Mouse (Mus musculus): ENCODE data around the gene Xpo6. TPM values are rescaled to one million over a fixed set of nuclear protein-coding genes. Genes with fewer than 3 reads are reported as not detected.

The Xpo6 gene
- total RNA-seq, 1 experiment from 2014 or later, result 76.0 TPM

DNA sequence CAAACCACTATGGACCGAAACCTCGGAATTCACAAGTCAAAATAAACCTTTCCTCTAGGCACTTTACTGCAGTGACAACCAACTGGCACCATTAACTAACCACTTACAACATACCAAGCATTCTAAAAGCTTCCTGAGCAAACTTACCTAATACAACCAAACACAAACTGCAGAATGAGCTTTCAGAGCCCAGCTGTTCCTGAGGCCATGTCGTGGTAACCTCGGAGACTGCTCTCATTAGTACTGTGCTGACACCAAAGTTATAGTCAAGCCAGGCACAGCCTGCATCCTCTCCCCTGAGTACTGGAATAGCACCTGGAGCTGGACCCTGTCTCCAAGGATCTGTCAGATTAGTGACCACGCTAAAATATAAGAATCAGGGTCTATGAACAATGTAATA lies 62.5 kb downstream of the Xpo6 start:
- no peak for ATAC-seq (replicated peaks; ENCODE audit: low read depth, poor library complexity, severe bottlenecking)

GRCm38 (mm10) chr7:126135391-126135790 lies 64.9 kb downstream of the Xpo6 start:
- peak; percentile 31; the same call in 1 of the 2 replicates for ATAC-seq (replicated peaks; ENCODE audit: low read depth, poor library complexity, severe bottlenecking)

- ATAC-seq (replicated peaks; ENCODE audit: low read depth, poor library complexity, severe bottlenecking), result peak; percentile 94
Measured at GRCm38 (mm10) chr7:126134634-126135321, 65.5 kb downstream of the Xpo6 start.

- ATAC-seq (replicated peaks; ENCODE audit: low read depth, poor library complexity, severe bottlenecking), result no peak
Measured at GRCm38 (mm10) chr7:126127673-126128072, 72.6 kb downstream of the Xpo6 start.

- ATAC-seq (replicated peaks; ENCODE audit: low read depth, poor library complexity, severe bottlenecking), result 0 out of 2 replicates have a peak, but pooled peaks have one; percentile 22
Measured at GRCm38 (mm10) chr7:126126502-126126901, 73.8 kb downstream of the Xpo6 start.

DNA sequence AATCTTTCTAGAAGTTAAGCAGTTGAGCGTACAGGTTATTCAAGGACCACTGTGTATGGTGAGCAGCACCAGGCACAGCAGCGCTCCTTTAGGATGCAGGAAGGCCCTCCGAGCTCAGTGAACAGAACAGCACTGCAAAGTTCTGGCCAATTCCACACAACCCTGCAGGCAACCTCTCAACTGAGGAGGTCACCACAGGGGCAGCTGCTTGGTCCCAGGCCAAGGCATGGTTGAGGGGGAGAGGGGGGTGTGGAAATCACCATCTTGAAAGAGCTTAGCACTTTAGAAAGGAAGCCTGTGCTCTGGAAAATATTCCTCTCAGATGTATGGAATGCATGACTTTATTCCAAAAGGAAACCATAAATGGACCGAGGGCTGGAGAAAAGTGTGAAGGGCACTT lies 78.8 kb downstream of the Xpo6 start:
- ATAC-seq (replicated peaks; ENCODE audit: low read depth, poor library complexity, severe bottlenecking), result no peak

DNA sequence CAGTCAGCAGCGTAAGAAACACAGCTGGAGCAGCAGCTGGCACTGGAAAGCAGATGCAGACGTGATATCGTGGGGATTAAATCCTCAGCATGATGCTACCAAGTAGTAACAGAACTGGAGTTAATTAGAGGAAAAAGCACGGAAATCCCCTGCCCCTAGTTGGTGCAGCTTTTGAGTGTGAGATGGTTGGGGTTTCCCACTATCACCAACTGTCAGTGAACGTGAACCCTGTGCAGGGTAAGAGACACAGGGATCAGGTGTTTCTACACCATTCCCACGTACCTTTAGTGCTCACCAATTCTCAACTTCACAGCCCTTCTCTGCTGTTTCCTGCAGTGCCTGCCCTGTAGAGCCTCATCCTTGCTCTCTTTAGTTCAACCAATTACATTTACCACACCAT lies 80.5 kb downstream of the Xpo6 start:
- ATAC-seq (replicated peaks; ENCODE audit: low read depth, poor library complexity, severe bottlenecking), result no peak

GRCm38 (mm10) chr7:126113263-126113662 lies 87.0 kb downstream of the Xpo6 start:
- ATAC-seq (replicated peaks; ENCODE audit: low read depth, poor library complexity, severe bottlenecking), result no peak

GRCm38 (mm10) chr7:126111230-126111629 lies 89.1 kb downstream of the Xpo6 start:
- ATAC-seq (replicated peaks; ENCODE audit: low read depth, poor library complexity, severe bottlenecking), result no peak

DNA sequence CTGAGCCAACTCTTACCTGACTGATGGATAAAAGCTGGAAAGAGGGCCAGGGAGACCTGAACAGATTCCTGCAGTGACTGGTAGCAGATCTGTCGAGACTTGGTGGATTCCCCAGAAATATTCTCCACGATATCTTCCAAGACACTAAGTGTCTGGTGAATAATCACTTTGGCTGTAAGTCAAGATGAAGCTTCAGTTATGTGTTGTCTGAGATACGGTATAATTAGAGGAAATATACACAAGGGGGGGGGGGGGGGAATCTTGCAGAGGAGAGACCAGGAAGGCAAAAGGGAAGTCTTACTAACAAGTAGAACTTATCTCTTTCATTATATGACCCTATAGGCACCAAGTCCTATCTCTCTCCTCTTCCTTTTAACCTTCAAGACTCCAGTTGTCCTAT lies 90.4 kb downstream of the Xpo6 start:
- no peak for ATAC-seq (replicated peaks; ENCODE audit: low read depth, poor library complexity, severe bottlenecking)

DNA sequence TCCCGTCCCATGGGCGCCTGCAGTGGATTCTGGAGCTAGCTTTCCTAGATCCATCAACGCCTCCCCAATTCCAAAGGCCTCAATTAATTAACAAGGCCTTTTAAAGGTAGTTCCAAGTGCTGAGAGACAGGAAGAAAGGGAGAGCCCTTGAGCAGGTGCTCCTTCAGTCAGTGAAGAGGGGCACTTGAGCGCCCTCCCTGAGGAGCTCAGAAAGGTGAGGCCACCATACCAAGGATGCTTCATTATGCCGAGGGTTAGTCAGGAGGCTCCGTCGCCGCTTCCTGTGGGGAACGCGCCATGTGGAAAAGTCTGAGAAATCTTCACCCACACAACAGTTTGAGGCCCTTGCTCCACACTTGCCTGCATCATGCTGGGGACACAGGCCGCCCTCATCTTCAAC lies 99.9 kb downstream of the Xpo6 start:
- ATAC-seq (replicated peaks; ENCODE audit: low read depth, poor library complexity, severe bottlenecking), result no peak

- ATAC-seq (replicated peaks; ENCODE audit: low read depth, poor library complexity, severe bottlenecking), result no peak
Measured at GRCm38 (mm10) chr7:126099835-126100234, 100.5 kb downstream of the Xpo6 start.

DNA sequence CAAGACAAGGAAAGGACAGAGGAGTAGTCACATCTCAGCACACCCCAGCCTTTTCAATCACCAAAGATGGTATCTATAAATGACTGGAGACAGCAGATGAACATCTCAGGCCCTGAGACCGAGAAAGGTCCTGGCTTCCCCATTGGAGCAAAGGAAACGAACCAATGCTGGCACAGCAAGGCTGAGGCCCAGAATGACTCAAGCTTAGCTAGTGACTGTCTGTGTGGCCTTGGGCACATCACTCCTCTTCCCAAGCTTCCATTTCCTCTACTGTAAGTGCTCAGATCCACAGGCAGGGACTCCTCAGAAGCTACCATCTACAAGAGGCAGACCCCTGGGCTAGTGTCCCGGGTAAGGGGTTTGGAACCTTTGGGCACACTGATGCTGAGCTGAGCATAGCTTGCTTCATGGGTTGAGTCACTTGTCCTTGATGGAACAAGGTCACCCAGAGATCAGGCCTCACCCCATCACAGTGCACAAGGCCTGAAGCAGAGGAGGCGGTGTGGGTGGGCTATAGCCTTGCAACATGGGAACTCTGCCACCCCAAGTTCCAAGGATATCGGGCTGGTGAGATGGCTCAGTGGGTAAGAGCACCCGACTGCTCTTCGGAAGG lies 101.0 kb downstream of the Xpo6 start:
- ATAC-seq (replicated peaks; ENCODE audit: low read depth, poor library complexity, severe bottlenecking), result no peak

- no peak for ATAC-seq (replicated peaks; ENCODE audit: low read depth, poor library complexity, severe bottlenecking)
Measured at GRCm38 (mm10) chr7:126097219-126097915, 102.9 kb downstream of the Xpo6 start.

GRCm38 (mm10) chr7:126096596-126096995 lies 103.7 kb downstream of the Xpo6 start:
- no peak for ATAC-seq (replicated peaks; ENCODE audit: low read depth, poor library complexity, severe bottlenecking)

- ATAC-seq (replicated peaks; ENCODE audit: low read depth, poor library complexity, severe bottlenecking), result no peak
Measured at GRCm38 (mm10) chr7:126094738-126095137, 105.6 kb downstream of the Xpo6 start.

DNA sequence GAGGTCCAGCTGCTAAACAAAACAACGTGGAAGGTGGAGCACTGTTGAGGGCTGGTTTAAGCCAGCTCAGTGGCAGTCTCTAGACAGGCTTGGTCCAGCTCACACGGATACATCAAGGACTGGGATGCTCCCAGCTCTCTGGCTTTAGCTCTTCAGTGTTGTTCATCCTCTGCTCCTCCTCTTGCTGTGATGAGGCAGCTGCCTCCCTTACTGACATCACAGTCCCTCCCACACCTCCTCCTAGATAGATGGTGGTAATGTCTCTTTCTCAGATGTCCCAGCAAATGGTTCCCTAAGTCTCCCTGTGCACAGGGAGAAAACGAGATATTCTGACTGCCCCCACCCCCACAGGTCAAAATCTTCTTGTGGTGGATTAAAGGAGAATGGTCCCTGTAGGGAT lies 107.1 kb downstream of the Xpo6 start:
- no peak for ATAC-seq (replicated peaks; ENCODE audit: low read depth, poor library complexity, severe bottlenecking)

DNA sequence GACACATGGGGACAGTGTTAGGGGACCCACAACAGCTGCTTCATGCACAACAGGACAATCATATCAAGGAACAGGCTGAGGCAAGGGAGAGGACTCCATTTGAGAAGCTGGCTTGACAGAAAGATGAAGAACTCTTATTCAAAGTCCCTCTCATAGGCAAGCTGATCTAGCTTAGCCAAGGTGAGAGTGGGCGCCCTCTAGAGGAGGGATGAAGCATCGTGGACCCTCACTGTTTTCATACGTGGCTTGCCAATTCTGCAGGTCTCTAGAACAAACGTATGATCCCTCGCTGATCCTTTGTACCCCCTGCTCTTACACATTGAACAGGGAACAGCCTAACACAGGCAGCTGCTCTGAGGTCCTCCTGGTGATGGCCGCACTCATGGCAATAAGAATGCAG lies 110.5 kb downstream of the Xpo6 start:
- ATAC-seq (replicated peaks; ENCODE audit: low read depth, poor library complexity, severe bottlenecking), result peak; percentile 65

GRCm38 (mm10) chr7:126088155-126088554 lies 112.1 kb downstream of the Xpo6 start:
- ATAC-seq (replicated peaks; ENCODE audit: low read depth, poor library complexity, severe bottlenecking), result no peak

GRCm38 (mm10) chr7:126087602-126088001 lies 112.7 kb downstream of the Xpo6 start:
- ATAC-seq (replicated peaks; ENCODE audit: low read depth, poor library complexity, severe bottlenecking), result no peak

DNA sequence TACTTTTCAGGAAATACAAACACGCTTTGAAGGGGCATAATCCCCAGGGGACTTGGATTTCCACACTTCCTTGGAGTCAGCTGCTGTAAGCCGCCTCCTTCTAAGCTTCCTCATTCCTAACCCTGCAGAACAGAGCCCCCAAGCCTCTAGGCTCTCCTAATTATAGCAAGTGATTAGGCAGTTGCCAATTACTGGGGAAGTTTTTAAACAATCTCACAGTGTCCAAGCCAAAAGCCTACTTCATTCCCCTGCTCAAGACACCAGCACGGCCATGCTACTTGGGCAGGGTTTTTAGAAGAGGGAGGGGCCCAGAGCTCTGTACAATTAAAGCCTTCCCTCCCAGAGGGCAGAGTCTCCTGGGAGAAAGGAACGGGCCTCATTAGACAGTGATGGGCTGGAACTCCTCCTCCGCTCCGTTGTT lies 114.0 kb downstream of the Xpo6 start:
- peak; percentile 39; the same call in 1 of the 2 replicates for ATAC-seq (replicated peaks; ENCODE audit: low read depth, poor library complexity, severe bottlenecking)

Measured in common myeloid progenitor, adult 5-6 weeks (primary cell).